Mouse (Mus musculus): ENCODE data around the gene Aldh2. TPM values are rescaled to one million over a fixed set of nuclear protein-coding genes. Genes with fewer than 3 reads are reported as not detected.
"Not testable (repeated sequence)": the region's sequence is repeated elsewhere in the genome, so short reads cannot be mapped to it uniquely, and the experiment has no call there.

Gene Aldh2
- polyA plus RNA-seq, 1 experiment from 2014 or later, result 181 TPM

GRCm38 (mm10) chr5:121526526-121526925 is 67.1 kb downstream of the Aldh2 start:
- Histone ChIP-seq H3K27ac (replicated peaks) (no peak overlapping the region), H3K9ac (no peak overlapping the region), H3K27me3 (no peaks in the 10 kb centered on the region), H3K4me2 (no peak overlapping the region), H3K4me3 (replicated peaks) (no peak overlapping the region), H3K9me3 (replicated peaks) (no peaks in the 10 kb centered on the region), H3K36me3 (replicated peaks) (peaks cover 86% of the 10 kb centered on the region), H3K4me1 (replicated peaks) (no peaks in the 10 kb centered on the region)
- 81% methylated on average over 7 of the region's 7 CpGs for WGBS (ENCODE audit: insufficient replicate concordance)
- no peak for ATAC-seq (ENCODE audit: insufficient read depth)

GRCm38 (mm10) chr5:121525774-121526450 is 67.7 kb downstream of the Aldh2 start:
- 86% methylated on average over 14 of the region's 14 CpGs for WGBS (ENCODE audit: insufficient replicate concordance)
- H3K4me1 ChIP-seq (replicated peaks), result no peaks in the 10 kb centered on the region
- ATAC-seq (ENCODE audit: insufficient read depth), result no peak
- no peak overlapping the region for H3K4me2 ChIP-seq
- H3K27ac ChIP-seq (replicated peaks), result no peak overlapping the region
- no peaks in the 10 kb centered on the region for H3K9me3 ChIP-seq (replicated peaks)
- H3K4me3 ChIP-seq (replicated peaks), result no peak overlapping the region
- no peaks in the 10 kb centered on the region for H3K27me3 ChIP-seq
- H3K36me3 ChIP-seq (replicated peaks), result peaks cover 86% of the 10 kb centered on the region
- H3K9ac ChIP-seq, result no peak overlapping the region

GRCm38 (mm10) chr5:121519758-121520157 is 73.9 kb downstream of the Aldh2 start:
- not testable (repeated sequence) for H3K27ac ChIP-seq (replicated peaks); H3K4me1 ChIP-seq (replicated peaks); H3K9me3 ChIP-seq (replicated peaks); H3K27me3 ChIP-seq; H3K9ac ChIP-seq; H3K4me2 ChIP-seq; H3K4me3 ChIP-seq (replicated peaks); ATAC-seq (ENCODE audit: insufficient read depth)
- H3K36me3 ChIP-seq (replicated peaks), result peaks cover 35% of the 10 kb centered on the region
- WGBS (ENCODE audit: insufficient replicate concordance), result 49% methylated on average over 11 of the region's 17 CpGs

- H3K27ac ChIP-seq (replicated peaks), result no peak overlapping the region
- H3K4me2 ChIP-seq, result no peak overlapping the region
- no peaks in the 10 kb centered on the region for H3K9me3 ChIP-seq (replicated peaks)
- no peaks in the 10 kb centered on the region for H3K4me1 ChIP-seq (replicated peaks)
- H3K4me3 ChIP-seq (replicated peaks), result no peak overlapping the region
- no peaks in the 10 kb centered on the region for H3K27me3 ChIP-seq
- H3K9ac ChIP-seq, result no peak overlapping the region
- peaks cover 27% of the 10 kb centered on the region for H3K36me3 ChIP-seq (replicated peaks)
- WGBS (ENCODE audit: insufficient replicate concordance), result 72% methylated on average over 9 of the region's 9 CpGs
- ATAC-seq (ENCODE audit: insufficient read depth), result no peak
Measured at GRCm38 (mm10) chr5:121518983-121519382, 74.6 kb downstream of the Aldh2 start.

Other genes with a start within 250 kb of the Aldh2 start
- gene Trafd1, start 208.2 kb downstream of the Aldh2 start, polyA plus RNA-seq (2015; fragmentation: Nextera tagmentation; extraction: Ambion mirVana), result 22.8 and 25.9 TPM in 2 replicates
- 19.2 and 20.0 TPM in 2 replicates for gene Naa25, start 195.9 kb downstream of the Aldh2 start, polyA plus RNA-seq (2015; fragmentation: Nextera tagmentation; extraction: Ambion mirVana)
- gene Tmem116, start 141.9 kb downstream of the Aldh2 start, polyA plus RNA-seq (2015; fragmentation: Nextera tagmentation; extraction: Ambion mirVana), result 0.39 and 0.81 TPM in 2 replicates
- gene Erp29, start 141.3 kb downstream of the Aldh2 start, polyA plus RNA-seq (2015; fragmentation: Nextera tagmentation; extraction: Ambion mirVana), result 87.0 and 94.4 TPM in 2 replicates
- not detected in 2 replicates for gene Adam1b, start 90.4 kb downstream of the Aldh2 start, polyA plus RNA-seq (2015; fragmentation: Nextera tagmentation; extraction: Ambion mirVana)
- gene Adam1a, start 48.3 kb downstream of the Aldh2 start, polyA plus RNA-seq (2015; fragmentation: Nextera tagmentation; extraction: Ambion mirVana), result 0.21 and 0.41 TPM in 2 replicates
- not detected in 2 replicates for gene Gm42878, start 48.3 kb downstream of the Aldh2 start, polyA plus RNA-seq (2015; fragmentation: Nextera tagmentation; extraction: Ambion mirVana)
- gene Mapkapk5, start 47.9 kb downstream of the Aldh2 start, polyA plus RNA-seq (2015; fragmentation: Nextera tagmentation; extraction: Ambion mirVana), result 22.9 and 30.0 TPM in 2 replicates
- gene Acad12, start 25.1 kb upstream of the Aldh2 start, polyA plus RNA-seq (2015; fragmentation: Nextera tagmentation; extraction: Ambion mirVana), result 1.2 and 2.4 TPM in 2 replicates
- 3.2 and 4.0 TPM in 2 replicates for gene Acad10, start 66.7 kb upstream of the Aldh2 start, polyA plus RNA-seq (2015; fragmentation: Nextera tagmentation; extraction: Ambion mirVana)
- gene Brap, start 66.7 kb upstream of the Aldh2 start, polyA plus RNA-seq (2015; fragmentation: Nextera tagmentation; extraction: Ambion mirVana), result 22.1 and 27.5 TPM in 2 replicates
- gene Atxn2, start 117.5 kb upstream of the Aldh2 start, polyA plus RNA-seq (2015; fragmentation: Nextera tagmentation; extraction: Ambion mirVana), result 20.4 and 23.0 TPM in 2 replicates
- 6.7 and 7.7 TPM in 2 replicates for gene Sh2b3, start 243.8 kb upstream of the Aldh2 start, polyA plus RNA-seq (2015; fragmentation: Nextera tagmentation; extraction: Ambion mirVana)

Measured in liver, embryonic 15.5 days (tissue).